Mouse (Mus musculus) liver, embryonic 12.5 days (tissue): ENCODE measurements around the gene B4gat1. TPM values are rescaled to one million over a fixed set of nuclear protein-coding genes. Genes with fewer than 3 reads are reported as not detected.

Experiments
- ATAC-seq: fragments of 200-750 bp; cut with Nextera tagmentation; 2 replicates; pipeline ENCODE4 v1.8.0; 2017; ENCODE audit warnings: moderate number of reproducible peaks, mild to moderate bottlenecking, moderate library complexity
- H3K27ac ChIP-seq: fragments of 300-500 bp; sonication (generic); 2 replicates; pipeline ENCODE4 v1.5.1; 2016; ENCODE audit warnings: mild to moderate bottlenecking
- H3K27me3 ChIP-seq: fragments of 300-500 bp; sonication (generic); replicated peaks from 2 replicates; pipeline ENCODE4 v1.6.1; 2016; ENCODE audit warnings: mild to moderate bottlenecking, moderate library complexity
- H3K36me3 ChIP-seq: fragments of 300-500 bp; sonication (generic); 2 replicates; pipeline ENCODE4 v1.6.1; 2016; ENCODE audit warnings: mild to moderate bottlenecking, moderate library complexity
- H3K4me1 ChIP-seq: fragments of 300-500 bp; sonication (generic); 2 replicates; pipeline ENCODE4 v1.6.1; 2016
- H3K4me2 ChIP-seq: fragments of 300-500 bp; sonication (generic); 2 replicates; pipeline ENCODE4 v1.6.1; 2016; ENCODE audit warnings: mild to moderate bottlenecking, moderate library complexity
- H3K4me3 ChIP-seq: fragments of 300-500 bp; sonication (generic); 2 replicates; pipeline ENCODE4 v1.5.1; 2016; ENCODE audit warnings: mild to moderate bottlenecking, moderate library complexity
- H3K9ac ChIP-seq: fragments of 300-500 bp; sonication (generic); 2 replicates; pipeline ENCODE4 v1.6.1; 2016; ENCODE audit warnings: mild to moderate bottlenecking, moderate library complexity
- H3K9me3 ChIP-seq: fragments of 300-500 bp; sonication (generic); replicated peaks from 2 replicates; pipeline ENCODE4 v1.6.1; 2016; ENCODE audit warnings: mild to moderate bottlenecking, moderate library complexity
- whole genome bisulfite sequencing: fragments of 180-500 bp; shearing (Covaris S2); methylation state at CpG from one replicate; pipeline ENCODE4 v1.1.7; 2016; ENCODE audit not compliant: insufficient replicate concordance; 5-methylcytosine and 5-hydroxymethylcytosine counted together
- polyA plus RNA-seq: library from polyadenylated mRNA; unstranded; fragments of >200 nt; fragmentation: Nextera tagmentation; extraction: Ambion mirVana; gene quantifications from 2 replicates; pipeline ENCODE4 v1.2.1, GENCODE M21; 2016

B4gat1 gene
- polyA plus RNA-seq, 1 experiment from 2014 or later: 13.2 TPM

- ATAC-seq: no peak
- no peaks in the 10 kb centered on the region for H3K36me3 ChIP-seq
- 53% methylated on average over 4 of the region's 4 CpGs for WGBS
- no peak overlapping the region for H3K4me2 ChIP-seq
- H3K4me3 ChIP-seq: no peak overlapping the region
- no peak overlapping the region for H3K9ac ChIP-seq
- no peaks in the 10 kb centered on the region for H3K9me3 ChIP-seq
- peaks cover 8% of the 10 kb centered on the region; the same call in 1 of the 2 replicates for H3K4me1 ChIP-seq
- peaks cover 35% of the 10 kb centered on the region for H3K27me3 ChIP-seq
- no peak overlapping the region for H3K27ac ChIP-seq
Observed at GRCm38 (mm10) chr19:5004925-5005324, 33.7 kb upstream of the B4gat1 start.

- H3K4me3 ChIP-seq: no peak overlapping the region
- no peaks in the 10 kb centered on the region for H3K9me3 ChIP-seq
- no peak for ATAC-seq
- no peak overlapping the region for H3K27ac ChIP-seq
- H3K9ac ChIP-seq: no peak overlapping the region
- no peak overlapping the region for H3K4me2 ChIP-seq
- no peaks in the 10 kb centered on the region for H3K36me3 ChIP-seq
- 53% methylated on average over 8 of the region's 8 CpGs for WGBS
- H3K4me1 ChIP-seq: no peaks in the 10 kb centered on the region
- peaks cover 14% of the 10 kb centered on the region; the same call in 1 of the 2 replicates for H3K27me3 ChIP-seq
Observed at GRCm38 (mm10) chr19:5013138-5013537, 25.5 kb upstream of the B4gat1 start.

- H3K36me3 ChIP-seq: no peaks in the 10 kb centered on the region
- H3K9me3 ChIP-seq: no peaks in the 10 kb centered on the region
- no peak for ATAC-seq
- H3K9ac ChIP-seq: no peak overlapping the region
- H3K4me3 ChIP-seq: no peak overlapping the region
- H3K27me3 ChIP-seq: peaks cover 14% of the 10 kb centered on the region; the same call in 1 of the 2 replicates
- 12% methylated on average over 8 of the region's 8 CpGs for WGBS
- no peaks in the 10 kb centered on the region for H3K4me1 ChIP-seq
- no peak overlapping the region for H3K27ac ChIP-seq
- no peak overlapping the region for H3K4me2 ChIP-seq
Observed at GRCm38 (mm10) chr19:5014961-5015398, 23.6 kb upstream of the B4gat1 start.

GRCm38 (mm10) chr19:5016221-5016742 lies 22.3 kb upstream of the B4gat1 start:
- Histone ChIP-seq H3K27ac (no peak overlapping the region), H3K4me3 (no peak overlapping the region), H3K4me1 (no peaks in the 10 kb centered on the region), H3K36me3 (no peaks in the 10 kb centered on the region), H3K9me3 (no peaks in the 10 kb centered on the region), H3K4me2 (peak overlapping the region; percentile 28; the same call in 1 of the 2 replicates), H3K27me3 (peaks cover 14% of the 10 kb centered on the region; the same call in 1 of the 2 replicates), H3K9ac (no peak overlapping the region)
- ATAC-seq: no peak
- WGBS: 36% methylated on average over 10 of the region's 10 CpGs

GRCm38 (mm10) chr19:5016782-5017181 lies 21.8 kb upstream of the B4gat1 start:
- H3K9ac ChIP-seq: no peak overlapping the region
- WGBS: 17% methylated on average over 12 of the region's 12 CpGs
- no peak for ATAC-seq

GRCm38 (mm10) chr19:5017611-5018010 lies 21.0 kb upstream of the B4gat1 start:
- H3K4me1 ChIP-seq: peaks cover under 1% of the 10 kb centered on the region; the same call in 1 of the 2 replicates
- H3K36me3 ChIP-seq: no peaks in the 10 kb centered on the region
- H3K27ac ChIP-seq: no peak overlapping the region
- no peak overlapping the region for H3K4me2 ChIP-seq
- H3K4me3 ChIP-seq: no peak overlapping the region
- WGBS: 75% methylated on average over 4 of the region's 4 CpGs
- ATAC-seq: no peak
- no peak overlapping the region for H3K9ac ChIP-seq
- peaks cover 10% of the 10 kb centered on the region; the same call in 1 of the 2 replicates for H3K27me3 ChIP-seq
- H3K9me3 ChIP-seq: no peaks in the 10 kb centered on the region

More at GRCm38 (mm10) chr19:5016782-5017181, 21.8 kb upstream of the B4gat1 start:
- H3K9me3 ChIP-seq: no peaks in the 10 kb centered on the region
- H3K4me2 ChIP-seq: peak overlapping the region; percentile 28; the same call in 1 of the 2 replicates
- no peaks in the 10 kb centered on the region for H3K36me3 ChIP-seq
- no peaks in the 10 kb centered on the region for H3K4me1 ChIP-seq
- H3K4me3 ChIP-seq: no peak overlapping the region
- no peak overlapping the region for H3K27ac ChIP-seq
- peaks cover 14% of the 10 kb centered on the region; the same call in 1 of the 2 replicates for H3K27me3 ChIP-seq

- Histone ChIP-seq H3K4me1 (peaks cover 6% of the 10 kb centered on the region; the same call in 1 of the 2 replicates), H3K4me2 (no peak overlapping the region), H3K4me3 (no peak overlapping the region), H3K9me3 (no peaks in the 10 kb centered on the region), H3K36me3 (no peaks in the 10 kb centered on the region), H3K27ac (no peak overlapping the region), H3K9ac (no peak overlapping the region), H3K27me3 (peaks cover 4% of the 10 kb centered on the region; the same call in 1 of the 2 replicates)
- no peak for ATAC-seq
- 72% methylated on average over 3 of the region's 3 CpGs for WGBS
Observed at GRCm38 (mm10) chr19:5018191-5018590, 20.4 kb upstream of the B4gat1 start.

- Histone ChIP-seq H3K4me1 (peaks cover 22% of the 10 kb centered on the region), H3K4me2 (no peak overlapping the region), H3K9me3 (no peaks in the 10 kb centered on the region), H3K9ac (no peak overlapping the region), H3K36me3 (0 out of 2 replicates have a peak, but pooled peaks cover 4% of the 10 kb centered on the region), H3K27me3 (no peaks in the 10 kb centered on the region), H3K27ac (no peak overlapping the region), H3K4me3 (no peak overlapping the region)
- ATAC-seq: no peak
- WGBS: 74% methylated on average over 2 of the region's 2 CpGs
Observed at GRCm38 (mm10) chr19:5021416-5021815, 17.2 kb upstream of the B4gat1 start.

- WGBS: under 1% methylated on average over 62 of the region's 62 CpGs
- ATAC-seq: peak; percentile 88
- Histone ChIP-seq H3K4me3 (peak within 1 kb of the TSS; percentile 72), H3K4me2 (peak within 1 kb of the TSS; percentile 96), H3K27ac (peak within 1 kb of the TSS; percentile 77), H3K27me3 (no peaks in the 10 kb centered on the region), H3K36me3 (peaks cover 24% of the 10 kb centered on the region), H3K4me1 (peaks cover 22% of the 10 kb centered on the region), H3K9me3 (no peaks in the 10 kb centered on the region), H3K9ac (peak within 1 kb of the TSS; percentile 72)
Observed at GRCm38 (mm10) chr19:5023621-5024479, 14.8 kb upstream of the B4gat1 start, which contains the start of gene Slc29a2. Slc29a2 (plus strand) TSS chr19:5023860.

GRCm38 (mm10) chr19:5026111-5026510 lies 12.5 kb upstream of the B4gat1 start:
- Histone ChIP-seq H3K4me3 (no peak overlapping the region), H3K9ac (no peak overlapping the region), H3K4me2 (no peak overlapping the region), H3K9me3 (no peaks in the 10 kb centered on the region), H3K36me3 (peaks cover 44% of the 10 kb centered on the region), H3K27me3 (no peaks in the 10 kb centered on the region), H3K27ac (no peak overlapping the region), H3K4me1 (peaks cover 22% of the 10 kb centered on the region)
- ATAC-seq: no peak
- 82% methylated on average over 8 of the region's 8 CpGs for WGBS

GRCm38 (mm10) chr19:5032686-5033085 lies 5.9 kb upstream of the B4gat1 start:
- Histone ChIP-seq H3K27ac (no peak overlapping the region), H3K4me2 (no peak overlapping the region), H3K4me3 (no peak overlapping the region), H3K36me3 (peaks cover 38% of the 10 kb centered on the region), H3K9ac (no peak overlapping the region), H3K27me3 (peaks cover 10% of the 10 kb centered on the region), H3K9me3 (no peaks in the 10 kb centered on the region), H3K4me1 (peaks cover 3% of the 10 kb centered on the region; the same call in 1 of the 2 replicates)
- 71% methylated on average over 3 of the region's 3 CpGs for WGBS
- ATAC-seq: no peak

- H3K36me3 ChIP-seq: peaks cover 4% of the 10 kb centered on the region
- H3K9me3 ChIP-seq: no peaks in the 10 kb centered on the region
- peaks cover 30% of the 10 kb centered on the region for H3K4me1 ChIP-seq
- peaks cover 14% of the 10 kb centered on the region for H3K27me3 ChIP-seq
- ATAC-seq: no peak
- WGBS: 73% methylated on average over 4 of the region's 4 CpGs
- no peak overlapping the region for H3K27ac ChIP-seq
- H3K9ac ChIP-seq: no peak overlapping the region
- no peak overlapping the region for H3K4me3 ChIP-seq
- H3K4me2 ChIP-seq: no peak overlapping the region
Observed at GRCm38 (mm10) chr19:5036577-5036976, 2.0 kb upstream of the B4gat1 start.
